Mouse (Mus musculus): ENCODE data around the gene Mocs2.

DNA sequence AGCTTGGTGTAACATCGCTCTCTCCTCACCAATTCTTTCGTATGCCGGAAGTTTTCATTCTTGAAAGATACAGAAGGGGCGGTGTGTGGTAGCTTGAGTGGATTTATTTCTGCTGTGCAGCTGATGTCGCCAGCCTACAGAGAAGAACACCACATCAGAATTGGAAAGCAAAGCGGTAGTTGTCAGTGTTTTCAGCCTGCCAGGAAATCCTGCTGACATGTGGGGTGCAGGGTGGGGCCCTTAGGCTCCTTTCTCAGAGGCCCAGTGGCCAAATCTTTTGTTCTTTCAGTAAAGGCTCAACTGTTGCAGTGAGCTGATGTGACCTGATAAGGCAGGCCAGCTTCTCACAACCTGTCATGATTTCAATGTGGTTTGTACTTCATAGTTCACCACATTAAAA is 27.8 kb downstream of the Mocs2 start:
- TF ChIP-seq GATA1 (IDR thresholded peaks at IDR 0.05; ENCODE audit: low read length) (no peak), TAL1 (IDR thresholded peaks at IDR 0.05; ENCODE audit: low read length) (no peak)

All from erythroblast, embryonic 14.5 days (primary cell).